12 mouse cellular contexts compared by ENCODE assay signal in genomic region chrX:37157839-37158238, GRCm38 (mm10). TPM values are rescaled to one million over a fixed set of nuclear protein-coding genes. Genes with fewer than 3 reads are reported as not detected.
DNase-seq lines count a peak whose midpoint lies in the region; ATAC-seq and TF ChIP-seq lines count a peak whose summit lies in the region.
"Had no signal": no experiment of that assay in that cellular context is flagged by ENCODE, and none has a peak within 500 bp of the region (broad histone marks: within the 10 kb centered on the region; RNA-seq: fewer than 3 reads in every experiment).

No protein-coding gene starts in this region.

- peak; percentile 55 for TF ChIP-seq CTCF in intestine, postnatal 0 days (IDR thresholded peaks at IDR 0.05; ENCODE audit: low read depth)
- no peak for TF ChIP-seq CTCF in thymus, adult 2 months (IDR thresholded peaks at IDR 0.05; ENCODE audit: borderline replicate concordance, control insufficient read depth, extremely low read depth, insufficient read depth, low read length, poor library complexity)
- TF ChIP-seq CTCF in brain, embryonic 14.5 days (IDR thresholded peaks at IDR 0.05; ENCODE audit: borderline replicate concordance, extremely low read depth, insufficient read depth, insufficient read length): peak; percentile 48; the same call in 1 of the 2 replicates

- H3K4me2 ChIP-seq in intestine, postnatal 0 days (replicated peaks; ENCODE audit: low read depth): no peak overlapping the region
- H3K4me2 ChIP-seq in intestine, embryonic 15.5 days (replicated peaks): no peak overlapping the region
- H3K4me2 ChIP-seq: liver, embryonic 13.5 days had no signal

- no peak overlapping the region for H3K9ac ChIP-seq in intestine, postnatal 0 days (ENCODE audit: low read depth, low read length)
- H3K9ac ChIP-seq in intestine, embryonic 15.5 days: no peak overlapping the region
- H3K9ac ChIP-seq: liver, embryonic 13.5 days had no signal

- H3K27ac ChIP-seq in intestine, postnatal 0 days (ENCODE audit: low read depth, low read length): no peak overlapping the region
- no peak overlapping the region for H3K27ac ChIP-seq in intestine, embryonic 15.5 days
- H3K27ac ChIP-seq in thymus, adult 2 months (ENCODE audit: control insufficient read depth, insufficient read depth, low read length): no peak overlapping the region
- H3K27ac ChIP-seq: liver, embryonic 13.5 days had no signal

- TF ChIP-seq POLR2A in thymus, adult 2 months (IDR thresholded peaks at IDR 0.05; ENCODE audit: control insufficient read depth, extremely low read depth, insufficient read depth, low read length, poor library complexity): no peak
- no peak for TF ChIP-seq POLR2A in brain, embryonic 14.5 days (IDR thresholded peaks at IDR 0.05; ENCODE audit: borderline replicate concordance, extremely low read depth, insufficient read depth, insufficient read length, poor library complexity, severe bottlenecking)

- no peaks in the 10 kb centered on the region for H3K36me3 ChIP-seq in intestine, postnatal 0 days (ENCODE audit: control insufficient read depth, insufficient read depth)
- H3K36me3 ChIP-seq in intestine, embryonic 15.5 days: no peaks in the 10 kb centered on the region
- H3K36me3 ChIP-seq in thymus, adult 2 months (ENCODE audit: control insufficient read depth, insufficient read depth, low read length): peaks cover 9% of the 10 kb centered on the region; the same call in 1 of the 2 replicates

- 62% methylated on average over 4 of the region's 4 CpGs for WGBS in intestine, postnatal 0 days
- WGBS in intestine, embryonic 15.5 days: 57% methylated on average over 4 of the region's 4 CpGs
- 59% methylated on average over 4 of the region's 4 CpGs for WGBS in thymus, adult 2 months

- H3K4me1 ChIP-seq in intestine, postnatal 0 days (replicated peaks; ENCODE audit: control insufficient read depth, insufficient read depth, low read length): no peaks in the 10 kb centered on the region
- no peaks in the 10 kb centered on the region for H3K4me1 ChIP-seq in intestine, embryonic 15.5 days (replicated peaks)
- peaks cover 6% of the 10 kb centered on the region for H3K4me1 ChIP-seq in thymus, adult 2 months (replicated peaks; ENCODE audit: control insufficient read depth, insufficient read depth, low read length)
- H3K4me1 ChIP-seq: liver, embryonic 13.5 days had no signal

- H3K9me3 ChIP-seq in intestine, postnatal 0 days (ENCODE audit: control insufficient read depth): no peaks in the 10 kb centered on the region
- no peaks in the 10 kb centered on the region for H3K9me3 ChIP-seq in intestine, embryonic 15.5 days
- H3K9me3 ChIP-seq: liver, embryonic 13.5 days had no signal

- no peak overlapping the region for H3K4me3 ChIP-seq in intestine, postnatal 0 days (ENCODE audit: low read depth, low read length)
- H3K4me3 ChIP-seq in intestine, embryonic 15.5 days (replicated peaks): no peak overlapping the region
- H3K4me3 ChIP-seq in thymus, adult 2 months (ENCODE audit: control insufficient read depth, insufficient read depth, low read length): no peak overlapping the region
- H3K4me3 ChIP-seq: liver, embryonic 13.5 days; myocyte had no signal

- peak; percentile 5 for DNase-seq in thymus, adult 2 months
- DNase-seq in thymus, adult 18-20 months: no peak
- peak; percentile 5 for DNase-seq in brain, embryonic 14.5 days (ENCODE audit: low read depth)
- DNase-seq in ovary, postnatal 14 days (ENCODE audit: low spot score): no peak
- no peak for DNase-seq in left cerebral cortex, adult 9 months (ENCODE audit: low spot score in 2 of 2)
- no peak for DNase-seq in cerebellum, adult 11 months
- DNase-seq: gastrocnemius, postnatal 14 days; layer of hippocampus, adult 9-11 months; liver, embryonic 13.5 days had no signal

- H3K27me3 ChIP-seq in intestine, postnatal 0 days (replicated peaks; ENCODE audit: control insufficient read depth, insufficient read depth, low read length): no peaks in the 10 kb centered on the region
- no peaks in the 10 kb centered on the region for H3K27me3 ChIP-seq in intestine, embryonic 15.5 days (replicated peaks)
- H3K27me3 ChIP-seq in thymus, adult 2 months (ENCODE audit: control insufficient read depth, insufficient read depth, low read length): no peaks in the 10 kb centered on the region
- H3K27me3 ChIP-seq: liver, embryonic 13.5 days had no signal

- ATAC-seq in intestine, postnatal 0 days: no peak
- no peak for ATAC-seq in intestine, embryonic 15.5 days

RNA-seq across cellular contexts. Expression of gene Akap14, which starts 10.8 kb away (rescaled TPM):
- polyA plus RNA-seq in intestine, postnatal 0 days (2015; fragmentation: Nextera tagmentation; extraction: Ambion mirVana): 0.10 TPM in 1 of 2 replicates, not detected in the other
- polyA plus RNA-seq in intestine, embryonic 15.5 days (2015; fragmentation: Nextera tagmentation; extraction: Ambion mirVana): 0.11 TPM in 1 of 2 replicates, not detected in the other
- 0.06 and 0.13 TPM in 2 replicates for polyA plus RNA-seq in thymus, adult 2 months (2012; rRNA removed)
- 0.14 and 0.46 TPM in 2 replicates for polyA plus RNA-seq in brain, embryonic 14.5 days (2012; rRNA removed)
- polyA plus RNA-seq: liver, embryonic 13.5 days; myocyte had no signal

RNA-seq across cellular contexts. Expression of gene Nkap, which starts 31.2 kb away (rescaled TPM):
- 9.1 and 11.6 TPM in 2 replicates for polyA plus RNA-seq in intestine, postnatal 0 days (2015; fragmentation: Nextera tagmentation; extraction: Ambion mirVana)
- 11.4 and 12.3 TPM in 2 replicates for polyA plus RNA-seq in intestine, embryonic 15.5 days (2015; fragmentation: Nextera tagmentation; extraction: Ambion mirVana)
- 5.9 and 6.8 TPM in 2 replicates for polyA plus RNA-seq in thymus, adult 2 months (2012; rRNA removed)
- 6.8 and 14.4 TPM in 2 replicates for polyA plus RNA-seq in brain, embryonic 14.5 days (2012; rRNA removed)

RNA-seq across cellular contexts. Expression of gene Ndufa1, which starts 33.1 kb away (rescaled TPM):
- 676 and 731 TPM in 2 replicates for polyA plus RNA-seq in intestine, postnatal 0 days (2015; fragmentation: Nextera tagmentation; extraction: Ambion mirVana)
- 385 and 424 TPM in 2 replicates for polyA plus RNA-seq in intestine, embryonic 15.5 days (2015; fragmentation: Nextera tagmentation; extraction: Ambion mirVana)
- 224 and 326 TPM in 2 replicates for polyA plus RNA-seq in thymus, adult 2 months (2012; rRNA removed)
- 363 and 455 TPM in 2 replicates for polyA plus RNA-seq in brain, embryonic 14.5 days (2012; rRNA removed)

RNA-seq across cellular contexts. Expression of gene Rnf113a1, which starts 33.2 kb away (rescaled TPM):
- polyA plus RNA-seq in intestine, postnatal 0 days (2015; fragmentation: Nextera tagmentation; extraction: Ambion mirVana): 6.1 and 7.1 TPM in 2 replicates
- 8.3 and 9.3 TPM in 2 replicates for polyA plus RNA-seq in intestine, embryonic 15.5 days (2015; fragmentation: Nextera tagmentation; extraction: Ambion mirVana)
- 3.9 and 4.1 TPM in 2 replicates for polyA plus RNA-seq in thymus, adult 2 months (2012; rRNA removed)
- polyA plus RNA-seq in brain, embryonic 14.5 days (2012; rRNA removed): 8.3 and 10.6 TPM in 2 replicates

RNA-seq across cellular contexts. Expression of gene Upf3b, which starts 47.7 kb away (rescaled TPM):
- polyA plus RNA-seq in intestine, postnatal 0 days (2015; fragmentation: Nextera tagmentation; extraction: Ambion mirVana): 9.6 and 11.4 TPM in 2 replicates
- polyA plus RNA-seq in intestine, embryonic 15.5 days (2015; fragmentation: Nextera tagmentation; extraction: Ambion mirVana): 18.3 TPM in 2 replicates
- polyA plus RNA-seq in thymus, adult 2 months (2012; rRNA removed): 4.8 and 5.0 TPM in 2 replicates
- polyA plus RNA-seq in brain, embryonic 14.5 days (2012; rRNA removed): 31.2 and 37.8 TPM in 2 replicates

Comparison
In these comparisons a context has a peak if more than half of its experiments do, and no peak if none do; other contexts are left out.
1. DNase-seq: peak in thymus, adult 2 months (single experiment) and brain, embryonic 14.5 days (single experiment); none in thymus, adult 18-20 months (0 of 2), ovary, postnatal 14 days (single experiment), left cerebral cortex, adult 9 months (0 of 2) and cerebellum, adult 11 months (single experiment).